Mouse (Mus musculus) small intestine, adult 2 months (tissue): ENCODE results near the gene Morc2a.

Experiments used
- CTCF ChIP-seq: fragments of 200-500 bp; IDR thresholded peaks from 2 replicates; pipeline ENCODE4 v1.5.1; 2012; ENCODE audit warnings: low read depth, mild to moderate bottlenecking, control low read depth, inconsistent platforms, low read length, moderate library complexity, mixed read lengths; ENCODE audit not compliant: insufficient replicate concordance, insufficient read length; ENCODE audit errors: extremely low read depth
- POLR2A ChIP-seq: fragments of 200-500 bp; IDR thresholded peaks from 2 replicates; pipeline ENCODE4 v1.6.1; 2012; ENCODE audit warnings: low read depth, mild to moderate bottlenecking, control low read depth, inconsistent platforms, low read length, moderate library complexity

GRCm38 (mm10) chr11:3624391-3625027 lies 24.5 kb upstream of the Morc2a start:
- no peak for TF ChIP-seq CTCF
- TF ChIP-seq POLR2A: no peak
